ENCODE assay signal across 8 mouse cellular contexts in the genomic region with DNA sequence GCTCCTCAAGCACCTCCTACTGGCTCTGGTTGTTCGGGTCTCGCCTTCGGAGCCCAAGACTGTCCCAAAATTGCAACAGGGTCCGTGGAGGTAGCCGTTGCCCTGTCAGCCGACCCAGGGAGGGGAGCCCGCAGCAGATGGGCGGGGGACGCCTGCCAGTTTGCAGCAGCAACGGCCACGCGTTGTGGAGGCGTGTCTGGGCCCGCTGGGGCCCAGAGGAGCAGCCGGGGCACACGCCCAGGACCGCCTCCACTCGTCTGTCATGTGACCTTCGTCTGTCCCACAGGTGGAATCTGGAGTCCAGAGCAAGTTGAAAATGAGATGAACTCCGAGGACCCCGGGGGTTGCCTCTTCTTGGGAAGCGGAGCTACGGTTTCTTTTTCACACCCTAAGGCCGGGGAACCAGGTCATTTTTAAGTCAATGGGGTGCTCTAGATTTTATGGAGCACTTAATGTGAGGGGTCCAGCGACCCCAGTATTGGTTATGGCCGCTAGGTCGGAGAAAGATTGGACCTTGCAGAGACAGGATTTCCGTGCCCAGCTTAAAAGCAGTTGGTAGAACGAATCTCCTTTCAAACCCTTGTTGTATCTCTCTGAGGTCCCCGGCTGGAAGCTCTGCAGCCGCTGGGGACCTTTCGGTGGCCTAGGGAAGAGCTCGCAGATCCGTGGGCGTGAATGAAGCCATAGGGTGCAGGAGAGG. TPM values are rescaled to one million over a fixed set of nuclear protein-coding genes. Genes with fewer than 3 reads are reported as not detected.
A peak's percentile ranks its signal among the peaks of the same experiment; 100 is the strongest.
DNase-seq lines count a peak whose midpoint lies in the region; ATAC-seq and TF ChIP-seq lines count a peak whose summit lies in the region.

A gene (plus strand): TSS at position 283 of the 700 bp plus-strand sequence.

- TF ChIP-seq CTCF in spleen, adult 2 months (IDR thresholded peaks at IDR 0.05; ENCODE audit: extremely low read depth, insufficient read depth, insufficient read length, insufficient replicate concordance) = no peak

- no peaks in the 10 kb centered on the region for H3K9me3 ChIP-seq in heart, embryonic 15.5 days (replicated peaks)
- no peaks in the 10 kb centered on the region for H3K9me3 ChIP-seq in neural tube, embryonic 15.5 days (replicated peaks)

- intact Hi-C loops in left cerebral cortex, postnatal 36 days (cut with DNase I) = no loop called here

- no peak within 1 kb of the TSS for H3K9ac ChIP-seq in heart, embryonic 15.5 days
- no peak within 1 kb of the TSS for H3K9ac ChIP-seq in neural tube, embryonic 15.5 days (replicated peaks)

- 2% methylated on average over 35 of the region's 35 CpGs for WGBS in spleen, adult 2 months
- 4% methylated on average over 35 of the region's 35 CpGs for WGBS in heart, embryonic 15.5 days
- WGBS in neural tube, embryonic 15.5 days = 4% methylated on average over 35 of the region's 35 CpGs

- H3K27me3 ChIP-seq in spleen, adult 2 months (ENCODE audit: control insufficient read depth, insufficient read depth, low read length) = peaks cover 14% of the 10 kb centered on the region
- H3K27me3 ChIP-seq in heart, embryonic 15.5 days = peaks cover 83% of the 10 kb centered on the region
- H3K27me3 ChIP-seq in neural tube, embryonic 15.5 days (replicated peaks) = peaks cover 83% of the 10 kb centered on the region

- no peak within 1 kb of the TSS for H3K27ac ChIP-seq in spleen, adult 2 months (ENCODE audit: insufficient read depth, low read length)
- H3K27ac ChIP-seq in heart, embryonic 15.5 days = no peak within 1 kb of the TSS
- H3K27ac ChIP-seq in neural tube, embryonic 15.5 days (replicated peaks) = no peak within 1 kb of the TSS

- H3K4me1 ChIP-seq in spleen, adult 2 months (ENCODE audit: control insufficient read depth, insufficient read depth, insufficient read length) = peaks cover 13% of the 10 kb centered on the region; the same call in 1 of the 2 replicates
- peaks cover 23% of the 10 kb centered on the region for H3K4me1 ChIP-seq in heart, embryonic 15.5 days (replicated peaks)
- H3K4me1 ChIP-seq in neural tube, embryonic 15.5 days = peaks cover 27% of the 10 kb centered on the region

- H3K36me3 ChIP-seq in spleen, adult 2 months (ENCODE audit: control insufficient read depth, insufficient read depth, low read length) = no peaks in the 10 kb centered on the region
- H3K36me3 ChIP-seq in heart, embryonic 15.5 days = no peaks in the 10 kb centered on the region
- H3K36me3 ChIP-seq in neural tube, embryonic 15.5 days = no peaks in the 10 kb centered on the region

- TF ChIP-seq POLR2A in spleen, adult 2 months (IDR thresholded peaks at IDR 0.05; ENCODE audit: low read depth, low read length) = no peak

- peak within 1 kb of the TSS; percentile 17; the same call in 1 of the 2 replicates for H3K4me3 ChIP-seq in spleen, adult 2 months (ENCODE audit: extremely low read depth, insufficient read depth, insufficient read length)
- peak within 1 kb of the TSS; percentile 39 for H3K4me3 ChIP-seq in heart, embryonic 15.5 days
- peak within 1 kb of the TSS; percentile 16 for H3K4me3 ChIP-seq in neural tube, embryonic 15.5 days (replicated peaks)

- ATAC-seq in heart, embryonic 15.5 days (replicated peaks; ENCODE audit: insufficient number of reproducible peaks, insufficient read depth, low FRiP score, low read depth) = no peak
- no peak for ATAC-seq in neural tube, embryonic 15.5 days (ENCODE audit: low FRiP score)
- ATAC-seq in frontal cortex, adult (ENCODE audit: low TSS enrichment) = no peak

- peak within 1 kb of the TSS; percentile 61 for H3K4me2 ChIP-seq in heart, embryonic 15.5 days
- peak within 1 kb of the TSS; percentile 39 for H3K4me2 ChIP-seq in neural tube, embryonic 15.5 days

- no peak for DNase-seq in spleen, adult 2 months (ENCODE audit: low read depth in 1 of 2, low spot score in 2 of 2)
- DNase-seq in spleen, postnatal 10 days (ENCODE audit: low spot score in 2 of 2) = no peak
- DNase-seq in liver = peak; percentile 38
- no peak for DNase-seq in left cerebral cortex, postnatal 36 days (ENCODE audit: low spot score in 2 of 2)
- DNase-seq in layer of hippocampus, postnatal 14 days (ENCODE audit: low spot score in 2 of 2) = no peak

RNA-seq across cellular contexts. Expression of the gene that starts here (rescaled TPM):
- polyA plus RNA-seq in spleen, adult 2 months (2012; rRNA removed) = not detected in 2 replicates
- 0.23 TPM in 1 of 2 replicates, not detected in the other for polyA plus RNA-seq in heart, embryonic 15.5 days (2015; fragmentation: Nextera tagmentation; extraction: Ambion mirVana)
- not detected in 2 replicates for polyA plus RNA-seq in neural tube, embryonic 15.5 days (2015; fragmentation: Nextera tagmentation; extraction: Ambion mirVana)
- total RNA-seq in left cerebral cortex, postnatal 36 days (2021) = not detected
- total RNA-seq in layer of hippocampus, postnatal 14 days (2021) = not detected
